23 mouse cellular contexts compared by ENCODE assay signal in the genomic region with DNA sequence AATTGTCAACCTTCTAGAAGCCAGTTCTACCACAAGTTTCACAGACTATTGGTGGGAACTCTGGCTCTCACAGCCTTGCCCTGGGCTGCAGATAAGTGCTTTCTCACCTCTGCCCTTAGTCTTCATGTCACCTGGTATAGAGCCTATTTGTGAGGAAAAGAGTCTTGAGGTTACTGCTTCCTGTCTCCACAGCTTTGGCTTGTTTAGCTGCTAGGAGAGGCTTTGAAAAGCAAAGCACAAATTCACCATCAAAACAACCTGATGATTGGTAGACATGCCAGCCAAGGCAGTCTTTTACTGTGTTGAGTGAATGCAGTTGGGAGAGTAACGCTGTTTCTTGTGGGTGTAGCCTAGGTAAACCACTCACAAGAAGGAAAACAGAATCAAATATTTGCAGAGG. TPM values are rescaled to one million over a fixed set of nuclear protein-coding genes. Genes with fewer than 3 reads are reported as not detected.
A peak's percentile ranks its signal among the peaks of the same experiment; 100 is the strongest.
DNase-seq lines count a peak whose midpoint lies in the region; ATAC-seq and TF ChIP-seq lines count a peak whose summit lies in the region.
"Had no signal": no experiment of that assay in that cellular context is flagged by ENCODE, and none has a peak within 500 bp of the region (broad histone marks: within the 10 kb centered on the region; RNA-seq: fewer than 3 reads in every experiment).

No protein-coding gene starts in this region.

- WGBS in spleen, adult 2 months, result 81% methylated on average over 1 of the region's 1 CpGs

- peak in 1 of 2 experiments; percentile 47 for DNase-seq in spleen, adult 2 months (ENCODE audit: low read depth in 1 of 2, low spot score in 2 of 2)
- no peak for DNase-seq in spleen, postnatal 14 days (ENCODE audit: low spot score in 2 of 2)
- DNase-seq in thymus, postnatal 0 days (ENCODE audit: low spot score), result peak; percentile 84
- DNase-seq in left cerebral cortex, postnatal 36 days (ENCODE audit: low spot score in 2 of 2), result no peak
- no peak for DNase-seq in ovary, adult 18-20 months (ENCODE audit: low spot score)
- DNase-seq in gastrocnemius, adult 8-10 months (ENCODE audit: low spot score in 2 of 2), result no peak
- DNase-seq in gastrocnemius, postnatal 36 days, result no peak
- DNase-seq: adrenal gland, postnatal 25 days; cerebellum, adult 9-10 months; gastrocnemius, adult 2 months; heart, postnatal 14 days; kidney, adult 18-20 months; kidney, postnatal 4 days; liver, postnatal 0 days had no signal

- H3K36me3 ChIP-seq in spleen, adult 2 months (ENCODE audit: control insufficient read depth, insufficient read depth, low read length), result no peaks in the 10 kb centered on the region
- H3K36me3 ChIP-seq: embryonic facial prominence, embryonic 15.5 days; heart, embryonic 12.5 days; midbrain, embryonic 12.5 days; neural tube, embryonic 12.5 days had no signal

- TF ChIP-seq POLR2A in spleen, adult 2 months (IDR thresholded peaks at IDR 0.05; ENCODE audit: low read depth, low read length), result no peak

- no peak overlapping the region for H3K4me3 ChIP-seq in spleen, adult 2 months (ENCODE audit: extremely low read depth, insufficient read depth, insufficient read length)
- H3K4me3 ChIP-seq: embryonic facial prominence, embryonic 15.5 days; gastrocnemius, adult 2 months; heart, embryonic 12.5 days; left cerebral cortex, adult 2 months; midbrain, embryonic 12.5 days; neural tube, embryonic 12.5 days had no signal

- intact Hi-C loops in left cerebral cortex, postnatal 36 days (cut with DNase I), result no loop called here
- intact Hi-C loops in gastrocnemius, postnatal 36 days (cut with DNase I), result no loop called here

- ATAC-seq in megakaryocyte, adult 5-6 weeks (ENCODE audit: poor library complexity, severe bottlenecking), result peak; percentile 49; the same call in 1 of the 2 replicates
- ATAC-seq: forebrain, embryonic 14.5 days; hindbrain, postnatal 0 days; liver, postnatal 0 days; lung, postnatal 0 days had no signal

- H3K27me3 ChIP-seq in spleen, adult 2 months (ENCODE audit: control insufficient read depth, insufficient read depth, low read length), result no peaks in the 10 kb centered on the region
- H3K27me3 ChIP-seq: embryonic facial prominence, embryonic 15.5 days; heart, embryonic 12.5 days; midbrain, embryonic 12.5 days; neural tube, embryonic 12.5 days had no signal

- H3K4me1 ChIP-seq in spleen, adult 2 months (ENCODE audit: control insufficient read depth, insufficient read depth, insufficient read length), result no peaks in the 10 kb centered on the region; the same call in 1 of the 2 replicates
- H3K4me1 ChIP-seq: embryonic facial prominence, embryonic 15.5 days; heart, embryonic 12.5 days; midbrain, embryonic 12.5 days; neural tube, embryonic 12.5 days had no signal

- no peak for TF ChIP-seq CTCF in spleen, adult 2 months (IDR thresholded peaks at IDR 0.05; ENCODE audit: extremely low read depth, insufficient read depth, insufficient read length, insufficient replicate concordance)

- H3K27ac ChIP-seq in spleen, adult 2 months (ENCODE audit: insufficient read depth, low read length), result peak overlapping the region; percentile 14; the same call in 1 of the 2 replicates
- H3K27ac ChIP-seq: embryonic facial prominence, embryonic 15.5 days; gastrocnemius, adult 2 months; hindbrain, postnatal 0 days; left cerebral cortex, adult 2 months; midbrain, embryonic 12.5 days; neural tube, embryonic 12.5 days had no signal

RNA-seq across cellular contexts. Expression of a gene that starts 41.6 kb away (rescaled TPM):
- 3.6 and 4.3 TPM in 2 replicates for polyA plus RNA-seq in spleen, adult 2 months (2012; rRNA removed)
- total RNA-seq in megakaryocyte, adult 5-6 weeks (2015), result 2.3 and 2.5 TPM in 2 replicates
- 2.1 and 2.3 TPM in 2 replicates for total RNA-seq in megakaryocyte, adult 5-6 weeks (2017)
- polyA plus RNA-seq in thymus, postnatal 0 days (2015; fragmentation: Nextera tagmentation; extraction: Ambion mirVana), result 94.5 and 103 TPM in 2 replicates
- total RNA-seq in left cerebral cortex, postnatal 36 days (2021), result under 1 TPM; 0.20 to 0.27 TPM
- total RNA-seq in gastrocnemius, adult 8-10 months (2022), result 1 to 10 TPM; 2.4 to 4.7 (median 4.1) TPM
- total RNA-seq in gastrocnemius, postnatal 36 days (2021), result 1 to 10 TPM; 2.2 to 2.6 TPM
